Mouse (Mus musculus) kidney, adult 2 months (tissue): ENCODE measurements around the gene Slc39a13. TPM values are rescaled to one million over a fixed set of nuclear protein-coding genes. Genes with fewer than 3 reads are reported as not detected.

Source experiments
- DNase-seq: peaks from one replicate; pipeline ENCODE4 v3.0.0; 2021
- H3K27ac ChIP-seq: fragments of 200-500 bp; 2 replicates; pipeline ENCODE4 v1.5.1; 2012; ENCODE audit warnings: low read depth, low read length, control low read depth, inconsistent platforms; ENCODE audit not compliant: insufficient read depth
- H3K27me3 ChIP-seq: fragments of 200-500 bp; replicated peaks from 2 replicates; pipeline ENCODE4 v1.6.1; 2012; ENCODE audit warnings: mild to moderate bottlenecking, moderate library complexity, low read length, inconsistent platforms; ENCODE audit not compliant: control insufficient read depth, insufficient read depth
- H3K36me3 ChIP-seq: fragments of 200-500 bp; 2 replicates; pipeline ENCODE4 v1.6.1; 2012; ENCODE audit warnings: mild to moderate bottlenecking, moderate library complexity, low read length, inconsistent platforms; ENCODE audit not compliant: control insufficient read depth, insufficient read depth
- H3K4me1 ChIP-seq: fragments of 200-500 bp; 2 replicates; pipeline ENCODE4 v1.6.1; 2011; ENCODE audit warnings: low read length; ENCODE audit not compliant: control insufficient read depth, insufficient read depth
- H3K4me3 ChIP-seq: fragments of 200-500 bp; 2 replicates; pipeline ENCODE4 v1.5.1; 2011; ENCODE audit warnings: mild to moderate bottlenecking, low read depth, low read length, control low read depth; ENCODE audit not compliant: insufficient read depth
- CTCF ChIP-seq: fragments of 200-500 bp; conservative IDR thresholded peaks from 2 replicates; pipeline ENCODE4 v1.5.1; 2011; ENCODE audit warnings: low read depth, mild to moderate bottlenecking, control low read depth, low read length, moderate library complexity, mixed read lengths; ENCODE audit not compliant: insufficient read depth, insufficient read length
- POLR2A ChIP-seq: fragments of 200-500 bp; IDR thresholded peaks from one replicate; pipeline ENCODE4 v1.6.1; 2011; ENCODE audit warnings: low read depth, low read length, control low read depth
- WGBS: fragments of 180-500 bp; shearing (Covaris S2); methylation state at CpG from one replicate; pipeline ENCODE4 v1.1.7; 2018; 5-methylcytosine and 5-hydroxymethylcytosine counted together
- polyA plus RNA-seq: library from polyadenylated mRNA; depleted of rRNA; stranded (reverse); fragments of >200 nt; gene quantifications from 2 replicates; pipeline ENCODE4 v1.2.3, GENCODE M21; 2012

Gene Slc39a13
- polyA plus RNA-seq, 1 experiment: 87.2 TPM

DNA sequence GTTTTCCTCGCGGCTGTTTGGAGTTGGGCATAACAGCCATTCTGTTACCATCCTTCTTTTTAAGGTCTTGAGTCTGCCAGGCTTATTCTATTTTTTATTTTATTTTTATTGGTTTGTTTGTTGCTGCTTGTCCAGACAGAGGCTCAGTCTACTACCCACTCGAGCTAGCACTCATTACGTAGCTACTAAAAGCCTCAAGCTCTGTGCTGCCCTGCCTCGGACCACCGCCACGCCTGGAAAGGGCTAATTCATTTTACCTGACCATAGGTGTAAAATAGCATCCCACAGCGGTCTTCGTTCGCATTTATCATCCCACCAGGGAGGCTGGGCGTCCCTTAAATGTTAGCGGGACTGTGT, 7.7 kb upstream of the Slc39a13 start:
- DNase-seq: no peak
- Histone ChIP-seq H3K4me3 (peak overlapping the region; percentile 54), H3K27ac (no peak overlapping the region), H3K4me1 (no peaks in the 10 kb centered on the region; the same call in 1 of the 2 replicates), H3K27me3 (no peaks in the 10 kb centered on the region), H3K36me3 (no peaks in the 10 kb centered on the region)
- 30% methylated on average over 12 of the region's 12 CpGs for WGBS
- no peak for TF ChIP-seq POLR2A
- TF ChIP-seq CTCF: no peak

DNA sequence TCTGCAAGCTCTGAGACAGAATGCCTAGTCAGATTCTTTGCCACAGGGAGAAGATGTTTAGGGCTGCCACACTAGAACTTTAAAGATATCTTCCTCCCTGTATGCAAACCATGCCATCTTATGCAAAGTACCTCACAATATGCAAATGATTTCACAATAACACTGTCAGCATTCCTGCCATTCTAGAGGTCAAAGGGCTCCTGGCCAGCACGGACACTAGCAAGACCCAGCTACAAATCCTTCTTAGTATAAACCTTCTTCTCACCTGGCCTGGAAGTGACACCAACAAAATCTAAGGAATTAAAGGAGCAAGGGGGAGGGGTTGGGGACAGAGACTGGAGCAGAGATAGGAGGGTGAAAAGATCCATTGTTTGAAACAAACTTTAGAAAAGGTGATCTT, 1.9 kb upstream of the Slc39a13 start:
- peak; percentile 66 for DNase-seq
- no peak for TF ChIP-seq POLR2A
- TF ChIP-seq CTCF: no peak
- Histone ChIP-seq H3K27ac (no peak overlapping the region), H3K4me3 (no peak overlapping the region), H3K36me3 (no peaks in the 10 kb centered on the region), H3K4me1 (peaks cover 7% of the 10 kb centered on the region; the same call in 1 of the 2 replicates), H3K27me3 (no peaks in the 10 kb centered on the region)
- 19% methylated on average over 1 of the region's 1 CpGs for WGBS

DNA sequence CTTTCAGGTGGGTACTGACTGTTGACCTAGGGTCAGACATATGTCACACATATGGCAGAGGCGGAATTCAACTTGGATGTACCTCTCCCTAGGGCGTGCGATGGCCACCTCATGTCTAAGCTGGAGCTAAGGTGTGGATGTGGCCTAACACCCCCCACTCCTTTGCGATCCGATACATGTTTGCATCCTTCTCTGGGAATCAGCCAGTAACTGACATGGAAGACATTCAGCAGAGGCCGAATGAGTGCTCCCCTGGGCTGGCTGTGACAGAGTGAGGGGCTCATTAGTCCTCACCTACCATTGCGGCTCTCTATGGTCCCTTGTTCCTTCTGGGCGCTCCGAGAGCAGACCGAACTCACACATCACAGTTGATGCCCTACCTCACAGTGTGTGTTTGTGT, 842 bp upstream of the Slc39a13 start:
- H3K36me3 ChIP-seq: no peaks in the 10 kb centered on the region
- no peak for DNase-seq
- TF ChIP-seq CTCF: no peak
- TF ChIP-seq POLR2A: no peak
- H3K4me3 ChIP-seq: no peak overlapping the region
- H3K27me3 ChIP-seq: no peaks in the 10 kb centered on the region
- peak overlapping the region; percentile 83 for H3K27ac ChIP-seq
- WGBS: 89% methylated on average over 10 of the region's 10 CpGs
- peaks cover 7% of the 10 kb centered on the region; the same call in 1 of the 2 replicates for H3K4me1 ChIP-seq

DNA sequence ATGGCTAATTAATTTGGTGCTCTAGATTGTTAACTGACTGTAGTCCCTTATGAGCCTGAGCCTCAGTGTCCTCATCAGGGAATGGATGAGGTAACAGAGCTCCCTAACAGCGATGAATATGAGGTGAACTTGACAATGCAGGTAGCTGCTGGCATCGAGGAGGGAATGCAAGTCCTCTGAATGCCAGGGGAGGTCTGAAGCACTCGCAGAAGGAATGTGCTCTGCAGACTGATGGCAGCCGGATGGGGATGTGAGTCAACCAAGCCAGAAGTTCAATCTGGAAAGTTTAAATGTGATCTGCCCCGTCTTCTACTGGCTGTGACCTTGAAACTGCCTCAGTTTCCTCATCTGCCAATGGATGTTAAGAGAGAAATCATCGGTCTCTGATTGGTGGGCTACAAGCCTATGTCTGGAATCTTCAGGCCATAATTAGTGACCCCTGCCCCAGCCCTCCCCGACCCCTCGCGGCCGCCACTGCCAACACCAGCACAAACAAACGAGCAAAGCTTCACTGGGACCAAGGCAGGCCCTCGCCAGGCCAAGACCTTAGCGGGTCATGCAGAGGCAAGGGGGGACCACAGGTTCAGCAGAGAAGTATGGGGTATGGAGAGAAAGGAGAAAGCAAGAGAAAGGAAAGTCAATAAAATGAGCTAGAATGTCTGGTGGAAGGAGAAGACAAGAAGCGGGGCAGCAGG, 764 bp downstream of the Slc39a13 start:
- DNase-seq: peak; percentile 43
- H3K36me3 ChIP-seq: no peaks in the 10 kb centered on the region
- WGBS: 3% methylated on average over 14 of the region's 14 CpGs
- no peaks in the 10 kb centered on the region for H3K27me3 ChIP-seq
- TF ChIP-seq POLR2A: no peak
- TF ChIP-seq CTCF: no peak
- peak overlapping the region; percentile 67 for H3K27ac ChIP-seq
- H3K4me3 ChIP-seq: peak overlapping the region; percentile 84
- peaks cover 7% of the 10 kb centered on the region; the same call in 1 of the 2 replicates for H3K4me1 ChIP-seq

DNA sequence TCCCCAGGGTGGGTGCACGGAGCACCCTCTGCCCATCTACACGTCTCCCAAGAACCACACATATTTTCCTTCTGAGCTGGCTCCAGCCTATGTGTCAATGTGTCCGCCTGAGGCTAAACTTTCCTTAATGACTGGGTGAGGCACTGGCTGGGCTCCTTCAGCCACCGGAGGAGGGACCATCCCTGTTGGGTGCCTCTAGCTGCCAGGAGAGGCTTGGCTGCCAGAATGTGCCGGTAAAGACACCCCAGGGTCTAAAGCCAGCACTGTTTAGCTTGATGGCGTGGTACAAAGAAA, 1.4 kb downstream of the Slc39a13 start:
- Histone ChIP-seq H3K4me1 (peaks cover 7% of the 10 kb centered on the region; the same call in 1 of the 2 replicates), H3K27me3 (no peaks in the 10 kb centered on the region), H3K4me3 (peak overlapping the region; percentile 84), H3K36me3 (no peaks in the 10 kb centered on the region), H3K27ac (peak overlapping the region; percentile 1)
- DNase-seq: no peak
- 49% methylated on average over 6 of the region's 6 CpGs for WGBS
- no peak for TF ChIP-seq CTCF
- no peak for TF ChIP-seq POLR2A

DNA sequence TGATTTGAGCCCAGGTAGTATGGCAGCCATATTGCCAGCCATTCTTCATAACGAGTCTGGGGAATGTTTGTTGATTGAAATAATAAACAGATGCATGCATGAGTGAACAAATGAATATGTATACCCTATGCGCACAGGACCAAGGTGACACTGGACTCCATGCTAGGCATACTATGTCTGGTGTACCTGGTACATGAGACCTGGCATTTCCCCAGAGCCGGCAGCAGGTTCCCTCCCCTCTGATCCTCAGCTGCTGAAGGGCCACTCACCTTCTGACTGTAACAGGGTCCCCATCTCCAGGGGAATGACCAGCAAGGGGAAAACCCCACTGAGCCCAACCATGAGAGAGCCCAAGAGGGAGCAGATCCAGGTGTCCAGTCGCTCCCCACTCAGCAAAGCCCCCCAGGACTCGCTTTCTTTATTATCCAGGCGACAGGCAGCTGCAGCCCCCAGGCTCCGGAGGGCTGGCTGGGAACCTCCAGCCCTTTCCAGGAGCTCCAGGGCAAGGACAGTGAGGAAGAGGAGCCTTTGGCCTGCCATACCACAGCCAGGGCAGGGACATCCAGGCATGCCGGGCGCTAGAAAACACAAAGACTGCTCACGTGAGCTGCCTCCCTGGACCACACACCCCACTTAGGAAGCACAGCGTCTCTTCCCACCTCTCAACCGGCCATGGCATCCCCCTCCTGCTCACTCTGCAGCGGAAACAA, 1.9 kb downstream of the Slc39a13 start:
- Histone ChIP-seq H3K27me3 (no peaks in the 10 kb centered on the region), H3K4me1 (peaks cover 7% of the 10 kb centered on the region; the same call in 1 of the 2 replicates), H3K4me3 (peak overlapping the region; percentile 84), H3K27ac (peak overlapping the region; percentile 1), H3K36me3 (no peaks in the 10 kb centered on the region)
- WGBS: 55% methylated on average over 13 of the region's 13 CpGs
- DNase-seq: peak; percentile 42
- no peak for TF ChIP-seq POLR2A
- no peak for TF ChIP-seq CTCF

DNA sequence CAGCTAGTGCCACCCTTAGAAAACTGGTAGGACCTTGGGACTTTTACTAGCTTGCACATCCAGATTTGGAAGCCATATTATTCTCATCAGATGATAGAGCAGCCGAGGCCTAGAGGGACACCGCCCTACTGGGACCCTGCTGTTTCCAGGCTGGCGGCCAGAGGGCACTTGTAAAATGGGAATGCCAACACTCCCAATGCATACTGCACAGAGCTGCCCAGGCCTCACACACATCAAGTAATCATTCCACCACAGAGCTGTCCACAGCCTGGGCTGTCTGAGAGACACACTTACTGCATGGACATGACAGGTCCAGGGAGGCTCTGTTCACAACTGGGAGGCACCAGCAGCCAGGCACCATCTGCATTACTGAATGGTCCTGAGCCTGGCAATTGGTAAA, 3.8 kb downstream of the Slc39a13 start:
- H3K27ac ChIP-seq: no peak overlapping the region
- TF ChIP-seq POLR2A: no peak
- TF ChIP-seq CTCF: no peak
- H3K36me3 ChIP-seq: no peaks in the 10 kb centered on the region

DNA sequence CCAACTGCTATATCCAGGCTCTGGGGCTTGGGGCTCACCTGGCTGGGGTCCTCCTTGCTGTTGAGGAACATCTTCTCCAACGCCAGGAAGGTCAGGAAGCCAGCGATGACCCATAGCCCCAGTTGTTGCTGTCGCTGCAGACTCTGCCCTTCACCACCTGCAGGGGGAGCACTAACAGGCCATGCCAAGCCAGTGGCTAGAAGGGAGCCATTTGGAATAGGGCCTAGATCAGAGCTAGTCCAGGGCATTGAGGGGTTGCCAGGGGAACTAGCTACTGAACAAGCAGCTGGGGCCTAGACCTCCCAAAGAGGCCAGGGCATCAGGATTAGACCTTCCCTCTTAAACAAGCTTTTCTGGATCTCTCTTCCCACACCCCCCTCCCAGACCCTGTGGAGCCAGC, 4.7 kb downstream of the Slc39a13 start:
- Histone ChIP-seq H3K27me3 (no peaks in the 10 kb centered on the region), H3K4me1 (no peaks in the 10 kb centered on the region; the same call in 1 of the 2 replicates), H3K36me3 (no peaks in the 10 kb centered on the region), H3K27ac (no peak overlapping the region), H3K4me3 (no peak overlapping the region)
- WGBS: 25% methylated on average over 3 of the region's 3 CpGs
- TF ChIP-seq CTCF: peak; percentile 81
- no peak for TF ChIP-seq POLR2A
- peak; percentile 66 for DNase-seq

More for the DNA sequence above, 3.8 kb downstream of the Slc39a13 start:
- WGBS: 84% methylated on average over 3 of the region's 3 CpGs
- no peaks in the 10 kb centered on the region for H3K27me3 ChIP-seq
- DNase-seq: no peak
- peaks cover 7% of the 10 kb centered on the region; the same call in 1 of the 2 replicates for H3K4me1 ChIP-seq
- no peak overlapping the region for H3K4me3 ChIP-seq
